ENCODE assay signal across 8 mouse cellular contexts in genomic region chr17:28117451-28118209, GRCm38 (mm10). TPM values are rescaled to one million over a fixed set of nuclear protein-coding genes. Genes with fewer than 3 reads are reported as not detected.
DNase-seq lines count a peak whose midpoint lies in the region; ATAC-seq lines count a peak whose summit lies in the region.

No protein-coding gene starts in this region.

- H3K4me3 ChIP-seq in lung, embryonic 16.5 days (ENCODE audit: low read length), result no peak overlapping the region
- H3K4me3 ChIP-seq in midbrain, embryonic 15.5 days, result no peak overlapping the region

- ATAC-seq in lung, embryonic 16.5 days (ENCODE audit: low read depth), result 0 out of 2 replicates have a peak, but pooled peaks have one; percentile 23
- no peak for ATAC-seq in midbrain, embryonic 15.5 days (replicated peaks)

- H3K9ac ChIP-seq in lung, embryonic 16.5 days (ENCODE audit: low read length), result no peak overlapping the region
- no peak overlapping the region for H3K9ac ChIP-seq in midbrain, embryonic 15.5 days

- intact Hi-C loops in gastrocnemius, postnatal 14 days (cut with DNase I; ENCODE audit: low total_unique reads), result no loop called here

- H3K36me3 ChIP-seq in lung, embryonic 16.5 days (ENCODE audit: control insufficient read depth, insufficient read depth, low read length), result no peaks in the 10 kb centered on the region
- no peaks in the 10 kb centered on the region for H3K36me3 ChIP-seq in midbrain, embryonic 15.5 days (replicated peaks)

- WGBS in lung, embryonic 16.5 days, result 33% methylated on average over 19 of the region's 19 CpGs
- 62% methylated on average over 19 of the region's 19 CpGs for WGBS in midbrain, embryonic 15.5 days

- no peak overlapping the region for H3K4me2 ChIP-seq in lung, embryonic 16.5 days (ENCODE audit: low read depth, low read length)
- no peak overlapping the region for H3K4me2 ChIP-seq in midbrain, embryonic 15.5 days

- no peaks in the 10 kb centered on the region for H3K27me3 ChIP-seq in lung, embryonic 16.5 days (ENCODE audit: control insufficient read depth, insufficient read depth, low read depth, low read length)
- H3K27me3 ChIP-seq in midbrain, embryonic 15.5 days (replicated peaks), result no peaks in the 10 kb centered on the region

- DNase-seq in lung, postnatal 25 days (ENCODE audit: low spot score), result no peak
- DNase-seq in adrenal gland, adult 8-10 months, result peak; percentile 54
- DNase-seq in gastrocnemius, postnatal 14 days, result peak; percentile 47
- peak; percentile 68 for DNase-seq in heart, postnatal 4 days
- DNase-seq in frontal cortex, postnatal 10 days (ENCODE audit: low spot score in 2 of 2), result no peak
- DNase-seq in spleen, postnatal 10 days (ENCODE audit: low spot score in 2 of 2), result no peak

- H3K9me3 ChIP-seq in lung, embryonic 16.5 days (ENCODE audit: control insufficient read depth, low read length), result no peaks in the 10 kb centered on the region
- H3K9me3 ChIP-seq in midbrain, embryonic 15.5 days, result no peaks in the 10 kb centered on the region

- H3K27ac ChIP-seq in lung, embryonic 16.5 days (ENCODE audit: low read length), result no peak overlapping the region
- no peak overlapping the region for H3K27ac ChIP-seq in midbrain, embryonic 15.5 days

- H3K4me1 ChIP-seq in lung, embryonic 16.5 days (replicated peaks; ENCODE audit: control insufficient read depth, insufficient read depth, low read length), result no peaks in the 10 kb centered on the region
- H3K4me1 ChIP-seq in midbrain, embryonic 15.5 days, result peaks cover under 1% of the 10 kb centered on the region; the same call in 1 of the 2 replicates

RNA-seq across cellular contexts. Expression of gene Scube3, which starts 24.3 kb away (rescaled TPM):
- polyA plus RNA-seq in lung, embryonic 16.5 days (2015; fragmentation: Nextera tagmentation; extraction: Ambion mirVana), result 1.3 and 1.4 TPM in 2 replicates
- total RNA-seq in adrenal gland, adult 8-10 months (2022), result 10 to 100 TPM; 12.1 to 19.7 (median 15.9) TPM
- under 1 TPM; 0.20 to 0.62 TPM for total RNA-seq in gastrocnemius, postnatal 14 days (2021)
- 1 to 10 TPM; 1.1 to 1.4 TPM for total RNA-seq in heart, postnatal 4 days (2021)
- polyA plus RNA-seq in midbrain, embryonic 15.5 days (2015; fragmentation: Nextera tagmentation; extraction: Ambion mirVana), result 6.0 and 6.4 TPM in 2 replicates

RNA-seq across cellular contexts. Expression of gene Tcp11, which starts 37.2 kb away (rescaled TPM):
- polyA plus RNA-seq in lung, embryonic 16.5 days (2015; fragmentation: Nextera tagmentation; extraction: Ambion mirVana), result 5.2 and 5.5 TPM in 2 replicates
- under 1 TPM in 1 of 4 experiments, not detected in 3; 0.46 TPM for total RNA-seq in adrenal gland, adult 8-10 months (2022)
- not detected for total RNA-seq in gastrocnemius, postnatal 14 days (2021)
- total RNA-seq in heart, postnatal 4 days (2021), result under 1 TPM in 1 of 2 experiments, not detected in 1; 0.14 TPM
- 1.9 and 2.2 TPM in 2 replicates for polyA plus RNA-seq in midbrain, embryonic 15.5 days (2015; fragmentation: Nextera tagmentation; extraction: Ambion mirVana)

RNA-seq across cellular contexts. Expression of gene Zfp523, which starts 59.3 kb away (rescaled TPM):
- polyA plus RNA-seq in lung, embryonic 16.5 days (2015; fragmentation: Nextera tagmentation; extraction: Ambion mirVana), result 34.2 and 34.9 TPM in 2 replicates
- 10 to 100 TPM; 39.2 to 62.8 (median 49.0) TPM for total RNA-seq in adrenal gland, adult 8-10 months (2022)
- total RNA-seq in gastrocnemius, postnatal 14 days (2021), result 10 to 100 TPM; 14.4 to 16.2 TPM
- 10 to 100 TPM; 29.2 to 32.8 TPM for total RNA-seq in heart, postnatal 4 days (2021)
- polyA plus RNA-seq in midbrain, embryonic 15.5 days (2015; fragmentation: Nextera tagmentation; extraction: Ambion mirVana), result 53.4 and 55.0 TPM in 2 replicates

Comparison
In these comparisons a context has a peak if more than half of its experiments do, and no peak if none do; other contexts are left out.
1. DNase-seq: peak in adrenal gland, adult 8-10 months (single experiment), gastrocnemius, postnatal 14 days (single experiment) and heart, postnatal 4 days (single experiment); none in lung, postnatal 25 days (single experiment), frontal cortex, postnatal 10 days (0 of 2) and spleen, postnatal 10 days (0 of 2).
2. RNA of gene Scube3, which starts 24.3 kb away (total RNA-seq): 12.1 to 19.7 TPM in adrenal gland, adult 8-10 months; 1.1 to 1.4 TPM in heart, postnatal 4 days and 0.20 to 0.62 TPM in gastrocnemius, postnatal 14 days; every median in the first group is over 4 times any median in the second.